Mouse (Mus musculus) heart, postnatal 0 days (tissue): ENCODE data around the gene Plekha5.

Experiments
- CTCF ChIP-seq: IDR thresholded peaks from 2 replicates; pipeline ENCODE4 v1.5.1; 2016; ENCODE audit warnings: antibody characterized with exemption, control low read depth, low read depth
- EP300 ChIP-seq: IDR thresholded peaks from 2 replicates; pipeline ENCODE4 v1.6.1; 2016; ENCODE audit warnings: antibody characterized with exemption, low read depth

DNA sequence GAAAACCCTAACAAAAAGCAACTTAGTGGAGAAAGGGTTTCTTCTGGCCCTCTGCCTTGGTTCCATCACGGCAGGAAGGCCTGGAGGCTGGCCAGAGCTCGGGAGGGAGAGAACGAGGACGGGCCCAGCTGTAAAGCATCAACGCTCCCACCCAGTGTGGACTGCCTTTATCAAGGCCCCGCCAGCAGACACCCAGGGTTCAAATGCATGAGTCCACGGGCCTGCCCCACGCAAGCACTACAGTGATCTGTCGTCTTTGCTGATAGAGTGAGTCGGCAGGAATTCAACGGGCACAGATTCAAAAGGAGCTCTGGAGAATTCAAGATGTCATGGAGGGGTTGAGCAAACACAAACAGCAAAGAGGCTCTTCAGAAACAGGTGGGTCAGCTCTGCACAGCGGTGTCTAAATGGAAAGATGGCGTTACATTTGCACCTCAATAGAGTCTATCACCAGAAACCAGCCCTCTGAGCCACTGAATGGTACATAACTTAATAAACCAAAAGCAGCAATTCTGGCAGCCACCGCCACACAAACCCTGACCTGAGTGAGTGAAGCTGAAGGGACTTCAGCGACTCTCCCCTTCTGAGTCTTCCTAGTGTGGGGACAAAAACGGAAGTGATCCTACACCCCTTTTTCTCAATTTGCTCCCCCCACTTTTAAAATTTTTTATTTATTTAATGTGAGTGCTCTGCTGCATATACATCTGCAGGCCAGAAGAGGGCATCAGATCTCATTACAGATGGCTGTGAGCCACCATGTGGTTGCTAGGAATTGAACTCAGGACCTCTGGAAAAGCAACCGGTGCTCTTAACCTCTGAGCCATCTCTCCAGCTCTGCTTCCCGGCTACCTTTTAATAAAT lies 153.3 kb downstream of the Plekha5 start:
- TF ChIP-seq CTCF (no peak), EP300 (no peak)
